Mouse (Mus musculus): ENCODE results near the gene Wipi1. TPM values are rescaled to one million over a fixed set of nuclear protein-coding genes. Genes with fewer than 3 reads are reported as not detected.

Gene Wipi1
- polyA plus RNA-seq, 1 experiment from 2014 or later, result 64.6 TPM

Other genes with a start within 250 kb of the Wipi1 start
- 20.4 and 23.7 TPM in 2 replicates for gene Gna13, start 249.1 kb downstream of the Wipi1 start, polyA plus RNA-seq (2015; fragmentation: Nextera tagmentation; extraction: Ambion mirVana)
- gene 9930022D16Rik, start 198.1 kb downstream of the Wipi1 start, polyA plus RNA-seq (2015; fragmentation: Nextera tagmentation; extraction: Ambion mirVana), result not detected in 2 replicates
- gene Amz2, start 186.0 kb downstream of the Wipi1 start, polyA plus RNA-seq (2015; fragmentation: Nextera tagmentation; extraction: Ambion mirVana), result 42.5 and 46.1 TPM in 2 replicates
- 3.5 and 4.8 TPM in 2 replicates for gene Arsg, start 138.6 kb downstream of the Wipi1 start, polyA plus RNA-seq (2015; fragmentation: Nextera tagmentation; extraction: Ambion mirVana)
- 6.6 and 7.0 TPM in 2 replicates for gene Slc16a6, start 138.4 kb downstream of the Wipi1 start, polyA plus RNA-seq (2015; fragmentation: Nextera tagmentation; extraction: Ambion mirVana)
- gene Prkar1a, start 37.4 kb upstream of the Wipi1 start, polyA plus RNA-seq (2015; fragmentation: Nextera tagmentation; extraction: Ambion mirVana), result 309 and 355 TPM in 2 replicates
- gene Fam20a, start 110.3 kb upstream of the Wipi1 start, polyA plus RNA-seq (2015; fragmentation: Nextera tagmentation; extraction: Ambion mirVana), result 7.2 and 8.2 TPM in 2 replicates
- gene 1700012B07Rik, start 216.1 kb upstream of the Wipi1 start, polyA plus RNA-seq (2015; fragmentation: Nextera tagmentation; extraction: Ambion mirVana), result not detected in 2 replicates